Mouse (Mus musculus) testis, postnatal 14 days (tissue): ENCODE measurements around the gene Usp33.
"Not testable (repeated sequence)": the region's sequence is repeated elsewhere in the genome, so short reads cannot be mapped to it uniquely, and the experiment has no call there.

Experiments used
- DNase-seq: peaks from one replicate; pipeline ENCODE4 v3.0.0; 2021; ENCODE audit warnings: low spot score

Usp33 gene

DNA sequence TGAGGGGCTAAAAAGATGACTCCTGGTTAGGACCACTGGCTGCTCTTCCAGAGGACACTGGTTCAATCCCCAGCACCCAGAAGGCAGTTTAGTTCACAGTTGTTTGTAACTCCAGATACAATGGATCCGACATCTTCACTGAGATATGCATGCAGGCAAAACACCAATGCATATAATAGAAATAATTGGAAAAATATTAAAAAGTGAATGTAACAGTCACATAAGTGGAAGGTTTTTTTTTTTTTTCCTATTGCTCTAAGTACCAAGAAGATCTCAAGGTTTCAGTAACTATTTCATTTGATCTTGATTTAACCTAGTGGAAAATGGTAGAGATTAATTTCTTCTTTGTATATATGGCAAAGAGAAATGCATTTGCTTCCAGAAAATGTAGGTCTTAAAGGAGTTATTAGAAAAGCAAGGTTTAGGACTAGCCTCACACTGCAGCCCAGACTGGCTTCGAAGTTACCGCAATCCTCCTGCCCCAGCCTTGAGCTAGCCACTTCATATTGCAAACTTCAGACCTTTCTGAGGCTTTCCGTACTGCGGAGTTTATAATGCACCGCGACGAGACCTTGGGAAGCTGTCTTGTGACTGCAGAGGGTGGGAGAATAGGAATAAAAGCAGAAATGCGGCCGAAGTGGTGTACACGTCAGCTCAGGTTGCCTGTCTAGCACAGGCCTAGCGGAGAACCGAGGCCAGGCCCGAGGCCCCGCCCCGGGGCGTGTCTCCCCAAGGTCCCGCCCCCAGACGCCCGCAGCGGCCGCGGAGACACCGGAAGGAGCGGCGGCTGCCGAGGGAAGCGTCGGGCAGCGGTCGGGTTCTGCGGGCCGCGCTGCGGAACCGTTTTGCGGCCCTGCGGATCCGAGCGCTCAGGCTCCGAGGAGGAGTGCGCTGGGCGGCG lies at the start of gene Usp33:
Usp33 (plus strand) TSS at position 747 of the 901 bp plus-strand sequence.
- DNase-seq, result peak; percentile 92

DNA sequence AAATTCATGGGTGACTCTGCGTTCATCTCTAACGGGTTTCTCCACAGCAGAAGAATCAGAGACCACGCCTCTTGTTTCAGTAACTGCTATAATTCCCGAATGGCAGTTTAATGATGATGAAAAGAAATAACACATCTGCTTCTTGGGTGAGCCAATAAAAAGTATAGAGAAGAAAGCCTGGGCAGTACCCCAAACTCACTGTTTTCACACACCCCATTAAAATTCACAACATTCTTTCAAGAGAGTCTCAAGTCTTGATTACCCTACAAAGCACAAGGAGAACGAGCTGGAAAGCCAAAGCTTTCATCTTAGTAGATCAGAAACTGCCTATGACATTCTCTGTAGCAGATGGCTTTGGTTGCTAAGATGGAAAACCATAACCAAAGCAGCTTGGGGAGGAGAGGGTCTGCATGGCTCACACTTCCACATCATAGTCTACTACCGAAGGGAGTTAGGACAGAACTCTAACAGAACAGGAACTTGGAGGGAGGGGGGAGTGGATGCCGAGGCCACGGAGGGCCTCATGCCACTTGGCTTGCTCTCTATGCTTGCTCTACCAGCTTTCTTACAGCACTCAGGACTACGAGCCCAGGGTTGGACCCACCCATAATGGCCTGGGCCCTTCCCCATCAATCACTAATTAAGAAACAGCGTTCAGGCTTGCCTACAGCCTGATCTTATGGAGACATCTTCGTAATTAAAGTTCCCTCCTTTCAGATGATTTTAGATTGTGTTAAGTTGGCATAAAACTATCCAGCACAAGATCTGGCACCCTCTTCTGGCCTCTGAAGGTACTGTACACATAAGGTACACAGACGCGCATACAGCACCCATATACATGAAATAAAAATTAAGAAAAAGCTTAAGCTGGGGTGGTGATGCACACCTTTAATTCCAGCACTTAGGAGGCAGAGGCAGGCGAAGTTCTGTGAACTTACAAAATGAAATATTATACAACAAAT lies 45.6 kb upstream of the Usp33 start:
- no peak for DNase-seq

DNA sequence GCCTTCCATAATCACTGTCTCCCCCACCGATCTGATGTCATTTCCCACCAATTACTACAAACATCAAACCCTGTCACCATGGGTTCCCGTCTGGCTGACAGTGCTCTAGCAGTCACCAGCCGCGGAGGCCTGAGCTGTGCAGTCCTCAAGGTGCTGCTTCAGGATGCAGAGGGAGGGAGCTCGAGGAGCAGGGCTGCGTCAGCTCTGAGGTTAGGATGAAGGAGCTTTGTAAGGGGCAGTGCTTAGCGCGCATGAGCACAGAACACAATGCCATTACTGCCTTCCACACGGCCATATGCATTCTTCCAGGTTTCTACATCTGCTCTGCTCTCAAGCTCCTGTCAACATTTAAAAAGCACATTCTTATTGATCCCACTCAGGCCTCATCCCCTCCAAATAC lies 43.3 kb upstream of the Usp33 start:
- no peak for DNase-seq

DNA sequence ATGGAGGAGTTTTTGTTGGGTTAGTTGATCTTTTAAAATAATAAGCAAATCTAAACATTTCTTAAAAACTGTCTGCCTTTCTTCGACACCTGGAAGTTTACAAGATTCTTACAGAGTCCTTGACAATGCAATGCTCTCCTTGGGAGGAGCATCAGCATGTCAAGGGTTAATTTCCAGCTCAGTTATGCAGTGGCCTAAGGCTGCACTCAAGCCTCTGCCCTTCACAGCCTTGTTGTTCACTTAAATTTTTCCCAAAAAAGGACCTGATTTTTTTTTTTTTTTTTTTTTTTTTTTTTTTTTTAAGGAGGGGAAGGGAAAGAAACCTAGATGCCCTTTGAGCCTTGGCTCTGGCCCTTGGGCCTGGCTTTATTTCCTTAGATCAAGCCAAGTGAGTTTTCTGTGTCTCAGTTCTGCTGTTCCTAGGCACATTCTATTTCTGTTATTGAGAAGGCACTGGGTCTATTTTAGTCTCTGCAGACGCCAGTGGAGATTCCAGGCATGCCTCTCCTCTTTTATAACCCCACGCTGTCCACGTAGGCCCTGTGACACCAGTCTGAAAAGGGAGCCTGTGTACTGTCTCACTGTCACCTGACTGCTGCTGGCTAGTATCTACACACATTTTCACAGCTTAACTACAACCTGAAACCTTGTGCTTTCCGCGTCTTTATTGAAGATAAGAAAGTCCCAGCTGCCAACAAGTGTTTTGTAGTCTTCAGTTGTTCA lies 42.0 kb upstream of the Usp33 start:
- DNase-seq, result no peak

DNA sequence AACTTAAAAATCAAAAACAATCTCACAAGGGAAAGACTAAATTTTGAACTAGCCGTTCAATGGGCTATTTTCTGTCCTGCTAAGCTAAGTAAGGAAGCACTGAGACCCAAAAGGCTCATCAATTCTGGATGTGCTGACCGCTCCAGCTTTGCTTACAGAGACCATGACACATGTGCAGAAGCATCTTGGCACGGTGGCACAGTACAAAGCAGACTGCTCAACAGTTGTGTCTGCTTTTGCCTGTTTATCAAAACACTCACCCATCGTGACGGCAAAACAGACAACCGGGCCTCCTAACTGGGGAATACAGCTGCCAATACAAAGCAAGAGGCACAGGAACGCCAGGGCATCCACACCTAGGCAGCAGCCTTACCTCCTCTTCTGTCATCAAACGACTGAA lies 41.2 kb upstream of the Usp33 start:
- no peak for DNase-seq

DNA sequence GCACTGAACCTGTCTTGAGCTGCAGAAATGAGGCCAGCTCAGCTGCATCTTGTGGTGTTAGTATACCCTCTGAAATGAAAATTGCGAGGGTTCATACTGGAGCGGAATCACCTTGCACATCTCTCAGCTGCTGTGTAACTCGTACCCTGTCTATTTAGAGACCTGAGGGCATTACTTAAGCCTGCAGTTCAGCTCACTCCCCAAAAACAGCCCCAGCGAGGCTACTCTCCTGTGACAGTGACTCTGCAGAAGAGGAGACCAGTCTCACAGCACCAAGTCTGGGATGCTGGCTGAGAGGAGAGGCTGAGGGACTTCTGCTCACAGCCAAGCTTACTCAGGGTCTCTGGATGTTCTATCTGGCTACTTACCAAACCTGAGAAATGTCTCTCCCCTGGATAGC lies 40.3 kb upstream of the Usp33 start:
- no peak for DNase-seq

DNA sequence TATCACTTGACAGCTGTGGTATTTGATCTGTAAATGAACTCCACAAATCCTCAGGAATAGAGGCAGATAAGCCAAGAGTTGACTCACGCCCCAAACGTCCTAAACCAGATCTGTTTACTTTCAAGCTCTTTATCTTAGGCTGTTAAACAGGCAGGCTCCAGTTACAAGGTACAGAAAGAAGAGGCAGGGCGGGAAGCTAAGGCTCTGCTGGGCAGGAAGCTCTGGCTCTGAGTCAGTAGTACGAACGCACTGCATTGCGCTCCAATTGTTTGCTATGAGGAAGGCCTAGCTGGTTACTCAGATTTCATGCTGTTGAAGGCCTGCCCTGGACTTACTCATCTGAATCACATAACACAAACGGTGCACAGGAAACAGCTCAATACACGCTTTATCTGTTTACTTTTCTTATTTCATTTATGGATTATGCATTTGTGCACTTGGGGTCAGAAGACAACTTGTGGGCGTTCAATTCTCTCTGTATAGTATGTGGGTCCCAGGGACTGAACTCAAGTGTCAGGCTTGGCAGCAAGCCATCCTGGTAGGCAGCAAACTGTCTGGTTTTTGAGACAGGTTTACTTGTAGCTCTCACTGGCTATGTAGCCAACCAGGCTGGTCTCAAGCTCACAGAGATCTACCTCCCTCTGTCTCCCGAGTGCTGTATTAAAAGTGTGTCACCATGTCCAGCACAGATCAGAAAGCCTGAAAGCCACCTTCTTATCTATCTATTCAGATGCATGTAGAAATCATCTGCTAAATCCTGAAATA lies 37.6 kb upstream of the Usp33 start:
- DNase-seq, result no peak

DNA sequence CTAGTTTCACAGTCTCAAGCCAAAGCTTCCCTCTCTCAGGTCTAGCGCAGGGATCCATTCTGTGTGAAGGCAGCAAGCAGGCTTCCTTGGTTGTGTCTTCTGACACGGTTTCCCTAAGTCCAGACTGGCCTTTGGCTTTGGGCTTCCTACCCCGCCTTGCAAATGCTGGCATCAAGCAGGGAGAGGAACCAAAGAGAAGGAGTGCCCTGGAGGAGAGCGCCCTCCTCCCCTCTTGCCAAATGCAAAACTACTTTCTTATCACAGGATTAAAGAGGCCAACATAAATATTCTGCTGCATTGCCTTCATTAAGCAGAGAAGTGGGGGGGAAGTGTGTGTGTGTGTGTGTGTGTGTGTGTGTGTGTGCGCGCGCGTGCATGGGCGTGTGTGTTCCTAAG lies 37.0 kb upstream of the Usp33 start:
- DNase-seq, result no peak

DNA sequence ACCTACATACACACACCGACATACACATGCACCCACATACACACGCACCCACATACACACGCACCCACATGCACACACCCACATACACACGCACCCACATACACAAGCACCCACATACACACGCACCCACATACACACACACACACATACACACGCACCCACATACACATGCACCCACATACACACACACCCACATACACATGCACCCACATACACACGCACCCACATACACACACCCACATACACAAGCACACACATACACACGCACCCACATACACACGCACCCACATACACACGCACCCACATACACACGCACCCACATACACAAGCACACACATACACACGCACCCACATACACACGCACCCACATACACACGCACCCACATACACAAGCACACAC lies 31.6 kb upstream of the Usp33 start:
- not testable (repeated sequence) for DNase-seq

DNA sequence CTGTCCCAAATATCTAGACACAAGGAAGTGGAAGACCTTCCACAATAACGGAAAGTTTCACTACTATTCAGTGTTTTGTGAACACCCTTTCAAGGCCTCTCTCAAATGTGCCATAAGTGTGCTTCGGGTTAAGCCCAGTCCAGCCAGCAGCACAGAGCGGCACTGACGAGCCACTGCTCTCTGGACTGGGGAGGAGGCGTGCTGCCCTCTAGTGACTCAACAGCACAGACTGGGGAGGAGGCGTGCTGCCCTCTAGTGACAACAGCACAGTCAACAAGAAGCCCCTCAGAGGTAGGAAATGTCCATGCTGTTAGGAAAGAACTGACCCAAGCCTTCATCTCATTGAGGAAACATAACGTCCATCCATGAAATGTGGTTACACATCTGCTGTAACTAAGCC lies 30.7 kb upstream of the Usp33 start:
- peak; percentile 68 for DNase-seq

DNA sequence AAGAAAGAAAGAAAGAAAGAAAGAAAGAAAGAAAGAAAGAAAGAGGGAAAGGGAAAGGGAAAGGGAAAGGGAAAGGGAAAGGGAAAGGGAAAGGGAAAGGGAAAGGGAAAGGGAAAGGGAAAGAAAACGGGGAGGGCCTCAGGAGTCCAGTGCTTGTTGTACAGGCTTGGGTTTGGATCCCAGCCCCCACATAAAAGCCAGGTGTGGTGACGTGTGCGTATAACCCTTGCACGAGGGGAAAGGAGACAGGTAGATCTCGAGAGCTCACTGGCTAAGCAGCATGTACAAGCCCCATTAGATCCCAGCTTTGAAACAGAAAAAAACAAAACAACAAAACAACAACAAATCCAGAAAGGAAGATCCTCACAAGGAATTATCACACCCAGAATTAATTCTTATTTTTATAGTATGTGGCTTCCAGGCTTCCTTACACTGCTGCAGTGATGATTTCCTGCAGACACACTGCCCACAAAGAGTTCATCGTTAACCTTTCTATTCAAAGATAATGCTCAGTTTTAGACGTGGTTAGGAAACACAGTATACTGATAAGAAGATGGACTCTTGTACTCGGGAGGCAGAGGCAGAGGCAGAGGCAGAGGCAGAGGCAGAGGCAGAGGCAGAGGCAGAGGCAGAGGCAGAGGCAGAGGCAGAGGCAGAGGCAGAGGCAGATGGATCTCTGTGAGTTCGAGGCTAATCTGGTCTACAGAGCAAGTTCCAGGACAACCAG lies 29.7 kb upstream of the Usp33 start:
- not testable (repeated sequence) for DNase-seq

DNA sequence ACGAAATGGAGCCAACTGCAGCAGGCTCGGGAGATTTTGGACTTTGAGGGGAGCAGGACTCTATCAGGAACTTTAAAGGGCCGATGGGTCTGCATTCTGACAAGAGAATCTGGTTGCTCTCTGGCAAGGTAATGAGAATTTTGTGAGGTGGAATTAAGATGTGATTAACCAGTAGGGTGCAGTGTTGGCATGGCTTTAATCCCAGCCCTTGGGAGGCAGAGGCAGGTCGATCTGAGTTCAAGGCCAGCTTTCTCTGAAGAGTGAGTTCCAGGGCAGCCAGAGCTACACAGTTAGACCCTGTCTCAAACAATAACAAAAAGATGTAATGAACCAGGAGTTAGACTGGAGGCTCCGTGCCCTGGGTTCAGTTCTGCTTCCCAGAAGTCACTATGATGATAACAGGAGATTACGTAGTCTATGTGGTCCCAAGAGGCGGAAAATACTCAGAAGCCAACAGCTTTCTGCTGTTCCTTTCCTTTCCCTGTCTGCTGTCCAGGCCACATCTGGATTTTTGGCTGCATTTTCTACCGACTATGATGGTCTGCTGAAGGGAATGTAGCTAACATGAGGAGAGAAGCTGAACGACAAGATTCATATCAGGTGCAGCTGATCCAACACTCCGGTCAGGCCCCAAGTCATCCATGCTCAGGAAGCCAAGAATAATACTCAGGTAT lies 25.2 kb upstream of the Usp33 start:
- DNase-seq, result no peak

DNA sequence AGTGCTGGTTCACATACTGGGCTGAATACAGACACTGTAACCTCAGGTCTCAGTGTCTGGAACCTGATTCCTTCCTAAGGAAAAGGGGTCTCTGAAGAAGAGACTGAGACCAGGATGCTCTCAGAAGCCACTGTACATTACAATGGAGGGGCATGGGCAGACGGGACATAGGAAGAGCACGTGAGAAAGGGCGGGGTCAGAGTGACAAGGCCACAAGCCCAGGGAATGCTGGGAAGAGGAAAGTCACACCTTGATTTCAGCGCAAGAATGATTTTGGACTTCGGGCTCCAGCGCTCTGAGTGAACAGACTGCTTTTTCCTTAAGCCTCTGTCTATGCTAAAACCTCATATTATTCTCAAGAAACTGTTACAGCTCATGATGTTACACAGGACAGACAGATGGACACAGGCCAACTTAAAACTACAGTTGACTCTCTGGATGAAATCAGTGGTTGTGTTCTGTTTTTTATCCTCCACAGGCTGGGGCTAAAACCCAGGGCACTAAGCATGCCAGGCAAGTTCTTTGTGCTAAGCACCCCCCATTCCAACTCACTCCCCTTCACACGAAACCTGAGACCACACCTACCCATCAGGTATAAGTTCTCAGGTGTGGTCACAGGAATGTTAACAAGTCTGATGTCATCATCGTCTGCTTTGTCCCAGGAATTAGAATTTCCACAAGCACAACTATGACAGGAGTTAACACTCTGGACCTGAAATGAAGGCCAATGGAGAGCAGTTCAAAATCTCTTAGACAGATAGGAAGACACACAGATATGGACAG lies 24.3 kb upstream of the Usp33 start:
- no peak for DNase-seq

DNA sequence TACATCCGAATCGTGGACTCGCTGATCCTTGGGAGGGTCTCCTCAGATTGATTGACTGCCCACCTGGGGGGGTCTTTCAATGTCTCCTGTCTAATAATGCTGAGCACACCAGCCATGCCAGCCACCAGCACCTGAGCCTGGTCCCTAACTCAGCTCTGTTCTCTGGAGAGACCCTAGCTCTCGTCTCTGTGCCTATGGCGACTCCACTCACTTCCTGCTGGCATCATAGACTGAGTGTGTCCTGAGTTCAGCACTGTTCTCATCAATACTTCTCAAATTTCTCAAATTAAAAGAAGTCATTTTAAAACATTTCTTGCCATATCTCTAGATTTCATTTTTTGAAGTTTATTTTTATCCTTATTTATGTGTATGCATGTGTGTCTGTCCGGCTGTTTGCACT lies 14.2 kb upstream of the Usp33 start:
- no peak for DNase-seq

DNA sequence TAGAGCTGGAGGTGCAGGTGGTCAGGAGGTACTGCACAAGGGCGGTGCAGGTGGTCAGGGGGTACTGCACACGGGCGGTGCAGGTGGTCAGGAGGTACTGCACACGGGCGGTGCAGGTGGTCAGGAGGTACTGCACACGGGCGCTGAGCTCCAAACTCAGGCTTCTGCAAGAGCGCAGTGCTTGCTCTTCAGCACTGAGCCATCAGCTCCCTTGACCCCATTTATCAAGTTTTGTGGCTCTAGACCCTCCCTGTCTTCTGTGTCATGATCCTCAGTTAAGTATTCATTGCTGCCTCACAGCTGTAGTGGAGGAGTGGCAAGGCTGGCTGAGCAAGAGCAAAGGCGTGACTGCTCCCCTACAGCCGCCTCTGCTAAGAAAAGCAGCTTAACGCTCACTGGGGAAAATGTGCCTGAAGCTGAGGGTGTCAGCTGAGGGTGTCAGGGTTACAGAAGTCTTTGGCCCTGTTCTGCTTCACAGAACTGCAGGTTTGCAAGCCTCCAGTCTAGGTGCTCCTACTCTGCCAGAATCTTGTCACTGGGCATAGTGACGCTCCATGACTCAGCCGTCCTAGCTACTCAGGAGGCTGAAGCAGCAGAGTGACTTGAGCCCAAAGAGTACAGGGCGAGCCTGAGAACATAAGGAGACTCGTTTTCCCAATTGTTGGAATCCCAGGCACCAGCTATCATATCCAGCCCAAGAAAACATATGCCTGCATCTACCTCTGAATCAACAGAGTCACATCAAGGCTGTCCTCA lies 13.6 kb upstream of the Usp33 start:
- DNase-seq, result no peak

DNA sequence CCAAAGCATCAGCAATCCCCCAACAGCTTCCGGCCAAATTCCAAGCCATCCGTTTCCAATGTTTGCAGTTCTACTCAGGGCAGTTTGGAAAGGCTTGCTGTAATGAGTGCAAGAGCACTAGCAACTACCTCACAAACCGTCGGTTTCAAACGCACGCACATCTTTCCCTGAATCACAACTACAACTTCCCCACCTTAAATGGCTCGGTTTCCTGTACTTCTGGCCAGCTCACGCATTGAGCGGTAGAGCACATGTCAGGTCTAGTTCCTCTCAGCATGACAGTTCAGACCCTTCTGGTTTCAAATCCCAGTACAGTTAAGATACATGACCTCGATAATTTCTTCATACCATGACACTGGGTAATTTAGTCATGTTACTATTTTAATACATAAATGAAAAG lies 12.6 kb upstream of the Usp33 start:
- DNase-seq, result no peak

DNA sequence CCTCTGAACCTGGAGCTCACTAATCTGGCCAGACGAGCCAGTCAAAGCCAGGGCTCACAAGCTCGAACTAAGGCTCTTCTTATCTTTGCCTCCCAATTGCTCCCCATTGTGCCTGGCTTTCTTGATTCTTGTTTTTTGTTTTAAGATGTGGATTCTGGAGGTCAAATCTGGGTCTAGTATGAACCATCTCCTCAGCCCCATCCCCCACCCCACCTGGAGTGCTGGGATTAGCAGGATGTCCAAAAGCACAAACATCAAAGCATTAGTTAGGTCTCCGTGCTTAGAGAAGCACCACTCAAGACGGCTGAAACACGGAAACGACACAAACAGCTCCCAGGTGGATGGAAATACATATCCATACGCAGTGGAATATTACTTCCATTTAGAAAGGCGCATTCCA lies 10.2 kb upstream of the Usp33 start:
- no peak for DNase-seq

DNA sequence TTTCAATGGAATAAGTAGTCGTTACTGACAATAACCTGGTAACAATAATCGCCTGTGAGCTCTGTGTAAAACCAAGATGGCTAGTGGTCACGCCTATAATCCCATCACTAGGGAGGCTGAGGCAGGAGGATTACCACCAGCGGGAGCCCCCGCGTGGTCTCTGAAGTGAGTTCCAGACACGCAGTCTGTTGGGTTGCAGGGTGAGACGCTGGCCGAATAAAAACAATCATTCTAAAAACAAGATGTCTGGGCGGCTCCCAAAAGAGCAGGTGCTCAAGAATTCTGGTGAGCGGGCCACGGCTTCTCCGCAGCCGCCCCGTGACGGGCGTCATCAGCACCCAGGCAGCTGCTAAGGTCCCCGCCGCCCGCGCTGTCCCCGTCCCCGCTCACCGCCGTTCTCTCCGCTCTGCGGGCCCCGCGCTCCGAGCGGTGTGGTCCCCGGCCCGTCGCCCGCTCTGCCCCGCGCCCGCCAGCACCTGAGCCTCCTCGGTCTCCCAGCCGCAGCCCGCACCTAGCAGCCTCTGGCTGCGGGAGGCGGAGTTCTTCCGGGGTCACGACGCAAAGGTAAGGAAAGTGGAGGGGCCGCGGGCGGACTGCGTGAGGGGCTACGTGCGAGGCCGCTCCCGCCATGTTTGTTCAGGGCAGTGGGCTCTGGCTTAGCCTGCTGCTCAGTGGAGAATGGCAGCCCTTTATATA lies 6.3 kb upstream of the Usp33 start, which contains the start of gene Miga1:
Miga1 (minus strand) TSS at position 546 of the 696 bp plus-strand sequence.
- DNase-seq, result peak; percentile 87
